Mouse (Mus musculus): ENCODE measurements around the gene Afg3l1.

GRCm38 (mm10) chr8:123467476-123467875 is 10.2 kb upstream of the Afg3l1 start:
- TF ChIP-seq CTCF (IDR thresholded peaks at IDR 0.05; ENCODE audit: insufficient read depth, low read depth, low read length) = no peak
- no peak for TF ChIP-seq POLR2A (IDR thresholded peaks at IDR 0.05; ENCODE audit: insufficient read depth, low read depth, low read length)
